26 mouse cellular contexts compared by ENCODE assay signal in the genomic region with DNA sequence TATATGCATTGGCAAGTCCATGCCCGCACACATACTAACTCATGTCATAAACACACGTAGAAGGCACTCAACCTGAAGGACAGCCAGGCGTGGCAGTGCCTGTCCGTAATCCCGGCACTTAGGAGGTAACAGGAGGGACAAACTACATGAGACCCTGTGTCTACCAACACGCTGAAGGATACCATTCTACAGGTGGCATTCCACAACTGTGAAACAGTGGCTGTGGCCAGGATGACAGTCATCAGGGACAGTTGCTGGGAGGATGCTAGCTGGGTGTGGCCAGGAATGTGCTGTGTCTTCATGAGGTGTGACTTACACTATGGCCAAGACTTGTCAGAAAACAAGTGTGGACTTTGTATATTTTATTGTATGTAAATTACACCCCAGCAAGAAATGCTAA. TPM values are rescaled to one million over a fixed set of nuclear protein-coding genes. Genes with fewer than 3 reads are reported as not detected.
DNase-seq lines count a peak whose midpoint lies in the region; ATAC-seq and TF ChIP-seq lines count a peak whose summit lies in the region.
"Had no signal": no experiment of that assay in that cellular context is flagged by ENCODE, and none has a peak within 500 bp of the region (broad histone marks: within the 10 kb centered on the region; RNA-seq: fewer than 3 reads in every experiment).

No protein-coding gene starts in this region.

- H3K4me2 ChIP-seq in intestine, postnatal 0 days (replicated peaks; ENCODE audit: low read depth), result no peak overlapping the region
- no peak overlapping the region for H3K4me2 ChIP-seq in intestine, embryonic 16.5 days (ENCODE audit: low read depth, low read length)
- H3K4me2 ChIP-seq in neural tube, embryonic 15.5 days, result no peak overlapping the region
- H3K4me2 ChIP-seq in myocyte (ENCODE audit: low read depth), result no peak overlapping the region
- H3K4me2 ChIP-seq: forebrain, embryonic 13.5 days; heart, embryonic 13.5 days; hindbrain, embryonic 12.5 days; hindbrain, embryonic 15.5 days had no signal

- WGBS in intestine, postnatal 0 days, result 84% methylated on average over 6 of the region's 6 CpGs
- WGBS in intestine, embryonic 16.5 days, result 91% methylated on average over 6 of the region's 6 CpGs
- WGBS in neural tube, embryonic 15.5 days, result 95% methylated on average over 6 of the region's 6 CpGs

- peaks cover 95% of the 10 kb centered on the region for H3K79me2 ChIP-seq in myocyte (ENCODE audit: control insufficient read depth, insufficient read depth)

- DNase-seq in neural tube, embryonic 10.5 days (ENCODE audit: extremely low spot score, low spot score), result no peak
- no peak for DNase-seq in urinary bladder, postnatal 25 days (ENCODE audit: low spot score)
- DNase-seq: adrenal gland, adult 8-10 months; adrenal gland, postnatal 25 days; cerebellum, adult 11-12 months; cerebellum, adult 9-10 months; cerebellum, postnatal 14 days; gastrocnemius, postnatal 25 days; heart, adult 2 months; heart, postnatal 14 days had no signal

- 0 out of 2 replicates have a peak, but pooled peaks cover 3% of the 10 kb centered on the region for H3K36me3 ChIP-seq in intestine, postnatal 0 days (ENCODE audit: control insufficient read depth, insufficient read depth)
- H3K36me3 ChIP-seq in intestine, embryonic 16.5 days (ENCODE audit: control insufficient read depth, insufficient read depth, low read length), result no peaks in the 10 kb centered on the region
- H3K36me3 ChIP-seq in neural tube, embryonic 15.5 days, result no peaks in the 10 kb centered on the region
- no peaks in the 10 kb centered on the region for H3K36me3 ChIP-seq in myocyte (ENCODE audit: control insufficient read depth, insufficient read depth)
- H3K36me3 ChIP-seq: hindbrain, embryonic 15.5 days had no signal

- H3K9ac ChIP-seq in intestine, postnatal 0 days (ENCODE audit: low read depth, low read length), result no peak overlapping the region
- H3K9ac ChIP-seq in intestine, embryonic 16.5 days (ENCODE audit: low read depth, low read length), result no peak overlapping the region
- H3K9ac ChIP-seq in neural tube, embryonic 15.5 days (replicated peaks), result no peak overlapping the region
- H3K9ac ChIP-seq: forebrain, embryonic 13.5 days; heart, embryonic 13.5 days; hindbrain, embryonic 12.5 days; hindbrain, embryonic 15.5 days had no signal

- peak; percentile 41; the same call in 1 of the 2 replicates for ATAC-seq in intestine, postnatal 0 days
- ATAC-seq in intestine, embryonic 16.5 days, result no peak
- ATAC-seq in neural tube, embryonic 15.5 days (ENCODE audit: low FRiP score), result 0 out of 2 replicates have a peak, but pooled peaks have one; percentile 25
- ATAC-seq: activated CD4-positive, CD25-positive, alpha-beta regulatory T cell, adult 4 months; CD4-positive, CD25-positive, alpha-beta regulatory T cell, adult 4 months; forebrain, embryonic 13.5 days; forebrain, embryonic 16.5 days had no signal

- peaks cover 4% of the 10 kb centered on the region for H3K4me1 ChIP-seq in intestine, postnatal 0 days (replicated peaks; ENCODE audit: control insufficient read depth, insufficient read depth, low read length)
- H3K4me1 ChIP-seq in intestine, embryonic 16.5 days (ENCODE audit: control insufficient read depth, insufficient read depth, low read length), result peaks cover 15% of the 10 kb centered on the region
- H3K4me1 ChIP-seq in neural tube, embryonic 15.5 days, result no peaks in the 10 kb centered on the region; the same call in 1 of the 2 replicates
- H3K4me1 ChIP-seq: forebrain, embryonic 10.5 days; hindbrain, embryonic 12.5 days; hindbrain, embryonic 15.5 days had no signal

- H3K9me3 ChIP-seq in intestine, postnatal 0 days (ENCODE audit: control insufficient read depth), result no peaks in the 10 kb centered on the region
- H3K9me3 ChIP-seq in intestine, embryonic 16.5 days (ENCODE audit: control insufficient read depth, low read length), result no peaks in the 10 kb centered on the region
- H3K9me3 ChIP-seq in neural tube, embryonic 15.5 days (replicated peaks), result no peaks in the 10 kb centered on the region
- H3K9me3 ChIP-seq: forebrain, embryonic 10.5 days; forebrain, embryonic 13.5 days; heart, embryonic 10.5 days; heart, embryonic 13.5 days; hindbrain, embryonic 12.5 days; hindbrain, embryonic 15.5 days had no signal

- TF ChIP-seq CTCF in intestine, postnatal 0 days (IDR thresholded peaks at IDR 0.05; ENCODE audit: low read depth), result no peak

- no peak for TF ChIP-seq POLR2A in myocyte (IDR thresholded peaks at IDR 0.05; ENCODE audit: insufficient read length, low read depth)

- H3ac ChIP-seq in myocyte (ENCODE audit: control insufficient read depth, insufficient read length), result no peak overlapping the region

- H3K27ac ChIP-seq in intestine, postnatal 0 days (ENCODE audit: low read depth, low read length), result no peak overlapping the region
- no peak overlapping the region for H3K27ac ChIP-seq in intestine, embryonic 16.5 days (ENCODE audit: low read length)
- H3K27ac ChIP-seq in neural tube, embryonic 15.5 days (replicated peaks), result no peak overlapping the region
- H3K27ac ChIP-seq: forebrain, embryonic 10.5 days; forebrain, embryonic 13.5 days; heart, adult 2 months; heart, embryonic 10.5 days; heart, embryonic 13.5 days; hindbrain, embryonic 12.5 days; hindbrain, embryonic 15.5 days had no signal

- H3K27me3 ChIP-seq in intestine, postnatal 0 days (replicated peaks; ENCODE audit: control insufficient read depth, insufficient read depth, low read length), result no peaks in the 10 kb centered on the region
- H3K27me3 ChIP-seq in intestine, embryonic 16.5 days (replicated peaks; ENCODE audit: control insufficient read depth, insufficient read depth, low read length), result no peaks in the 10 kb centered on the region
- H3K27me3 ChIP-seq in neural tube, embryonic 15.5 days (replicated peaks), result no peaks in the 10 kb centered on the region
- H3K27me3 ChIP-seq in myocyte (ENCODE audit: control insufficient read depth, insufficient read depth, insufficient read length), result no peaks in the 10 kb centered on the region
- H3K27me3 ChIP-seq: forebrain, embryonic 13.5 days; heart, embryonic 13.5 days; hindbrain, embryonic 12.5 days; hindbrain, embryonic 15.5 days had no signal

- H3K4me3 ChIP-seq in intestine, postnatal 0 days (ENCODE audit: low read depth, low read length), result no peak overlapping the region
- no peak overlapping the region for H3K4me3 ChIP-seq in intestine, embryonic 16.5 days (ENCODE audit: low read length)
- no peak overlapping the region for H3K4me3 ChIP-seq in neural tube, embryonic 15.5 days (replicated peaks)
- no peak overlapping the region for H3K4me3 ChIP-seq in myocyte
- H3K4me3 ChIP-seq: forebrain, embryonic 10.5 days; forebrain, embryonic 13.5 days; heart, adult 2 months; heart, embryonic 10.5 days; heart, embryonic 13.5 days; hindbrain, embryonic 12.5 days; hindbrain, embryonic 15.5 days had no signal

TF ChIP-seq in myocyte, 11 proteins besides CTCF, POLR2A, EP300 and RAD21:
- TF ChIP-seq CEBPB (IDR thresholded peaks at IDR 0.05; ENCODE audit: insufficient read depth, poor library complexity, severe bottlenecking) (no peak), MYOD1 (IDR thresholded peaks at IDR 0.05; ENCODE audit: control insufficient read depth in 1 of 3, insufficient read length in 2 of 3, low read depth in 2 of 3) (peak in 2 of 3 experiments; percentile 5 to 72), SRF (IDR thresholded peaks at IDR 0.05; ENCODE audit: control insufficient read depth, insufficient read length, low read depth) (no peak), MYOG (IDR thresholded peaks at IDR 0.05; ENCODE audit: control insufficient read depth in 1 of 3, insufficient read depth in 1 of 3, insufficient read length in 2 of 3, low read depth in 2 of 3) (peak in 1 of 3 experiments; percentile 79)
TF ChIP-seq in myocyte: peak in this region for 2.

RNA-seq across cellular contexts. Expression of a gene that starts 10.7 kb away (rescaled TPM):
- polyA plus RNA-seq in intestine, postnatal 0 days (2015; fragmentation: Nextera tagmentation; extraction: Ambion mirVana), result 1.6 and 1.7 TPM in 2 replicates
- 3.7 and 4.0 TPM in 2 replicates for polyA plus RNA-seq in intestine, embryonic 16.5 days (2015; fragmentation: Nextera tagmentation; extraction: Ambion mirVana)
- 6.6 and 7.3 TPM in 2 replicates for polyA plus RNA-seq in neural tube, embryonic 15.5 days (2015; fragmentation: Nextera tagmentation; extraction: Ambion mirVana)
- 6.6 TPM for polyA plus RNA-seq in myocyte (2012; fragmentation: generic; extraction: Trizol)

RNA-seq across cellular contexts. Expression of a gene that starts 24.6 kb away (rescaled TPM):
- polyA plus RNA-seq in intestine, postnatal 0 days (2015; fragmentation: Nextera tagmentation; extraction: Ambion mirVana), result 0.14 TPM in 1 of 2 replicates, not detected in the other
- 0.07 and 0.21 TPM in 2 replicates for polyA plus RNA-seq in intestine, embryonic 16.5 days (2015; fragmentation: Nextera tagmentation; extraction: Ambion mirVana)
- polyA plus RNA-seq in neural tube, embryonic 15.5 days (2015; fragmentation: Nextera tagmentation; extraction: Ambion mirVana), result 0.15 and 0.17 TPM in 2 replicates
- polyA plus RNA-seq in myocyte (2012; fragmentation: generic; extraction: Trizol), result not detected
- polyA plus RNA-seq: C2C12; CD4-positive, CD25-positive, alpha-beta regulatory T cell, adult 4 months; embryonic facial prominence, embryonic 11.5 days; forebrain, embryonic 10.5 days; forebrain, embryonic 13.5 days; heart, embryonic 10.5 days; heart, embryonic 16.5 days had no signal
